Mouse (Mus musculus) stomach, postnatal 0 days (tissue): ENCODE data around the gene Apba2. TPM values are rescaled to one million over a fixed set of nuclear protein-coding genes. Genes with fewer than 3 reads are reported as not detected.

Experiments
- ATAC-seq: fragments of 200-750 bp; cut with Nextera tagmentation; 2 replicates; pipeline ENCODE4 v1.8.0; 2017; ENCODE audit not compliant: low FRiP score, low TSS enrichment
- DNase-seq: peaks from one replicate; pipeline ENCODE4 v3.0.0-alpha.2; 2016; ENCODE audit warnings: low spot score
- H3K27ac ChIP-seq: fragments of 300-500 bp; sonication (generic); replicated peaks from 2 replicates; pipeline ENCODE4 v1.5.1; 2014; ENCODE audit warnings: mild to moderate bottlenecking, control low read depth
- H3K27me3 ChIP-seq: fragments of 300-500 bp; sonication (generic); 2 replicates; pipeline ENCODE4 v1.6.1; 2014; ENCODE audit warnings: low read length; ENCODE audit not compliant: control insufficient read depth, insufficient read depth
- H3K36me3 ChIP-seq: fragments of 300-500 bp; sonication (generic); 2 replicates; pipeline ENCODE4 v1.6.1; 2014; ENCODE audit warnings: low read length, mixed read lengths; ENCODE audit not compliant: control insufficient read depth, insufficient read depth
- H3K4me1 ChIP-seq: fragments of 300-500 bp; sonication (generic); replicated peaks from 2 replicates; pipeline ENCODE4 v1.6.1; 2014; ENCODE audit warnings: antibody characterized with exemption; ENCODE audit not compliant: control insufficient read depth, insufficient read depth
- H3K4me2 ChIP-seq: fragments of 300-500 bp; sonication (generic); replicated peaks from 2 replicates; pipeline ENCODE4 v1.6.1; 2014; ENCODE audit warnings: low read depth, mild to moderate bottlenecking, control low read depth, moderate library complexity
- H3K4me3 ChIP-seq: fragments of 300-500 bp; sonication (generic); 2 replicates; pipeline ENCODE4 v1.5.1; 2014; ENCODE audit warnings: low read depth, low read length, control low read depth
- H3K9ac ChIP-seq: fragments of 300-500 bp; sonication (generic); 2 replicates; pipeline ENCODE4 v1.6.1; 2014; ENCODE audit warnings: mild to moderate bottlenecking, low read length, control low read depth, mixed read lengths
- H3K9me3 ChIP-seq: fragments of 300-500 bp; sonication (generic); 2 replicates; pipeline ENCODE4 v1.6.1; 2016; ENCODE audit warnings: low read length; ENCODE audit not compliant: control insufficient read depth
- CTCF ChIP-seq: IDR thresholded peaks from 2 replicates; pipeline ENCODE4 v1.5.1; 2016; ENCODE audit warnings: antibody characterized with exemption, low read depth, mild to moderate bottlenecking, moderate library complexity
- EP300 ChIP-seq: optimal IDR thresholded peaks from 2 replicates; pipeline ENCODE3; 2016; ENCODE audit warnings: antibody characterized with exemption
- WGBS: fragments of 180-500 bp; shearing (Covaris S2); extraction: QIAGEN DNeasy Blood & Tissue Kit; methylation state at CpG from one replicate; pipeline ENCODE4 v1.1.7; 2014; 5-methylcytosine and 5-hydroxymethylcytosine counted together
- polyA plus RNA-seq: library from polyadenylated mRNA; unstranded; fragments of >200 nt; fragmentation: Nextera tagmentation; extraction: Ambion mirVana; gene quantifications from 2 replicates; pipeline ENCODE4 v1.2.1, GENCODE M21; 2015

Apba2 gene
- polyA plus RNA-seq, 1 experiment from 2014 or later = 2.6 TPM

GRCm38 (mm10) chr7:64665120-64665519 lies 163.6 kb downstream of the Apba2 start:
- no peak for DNase-seq
- WGBS = 66% methylated on average over 7 of the region's 7 CpGs

GRCm38 (mm10) chr7:64665716-64666298 lies 164.3 kb downstream of the Apba2 start:
- H3K27ac ChIP-seq = no peak overlapping the region
- no peaks in the 10 kb centered on the region for H3K36me3 ChIP-seq
- WGBS = 61% methylated on average over 5 of the region's 5 CpGs
- no peak overlapping the region for H3K4me2 ChIP-seq
- no peak overlapping the region for H3K4me3 ChIP-seq
- H3K27me3 ChIP-seq = no peaks in the 10 kb centered on the region
- no peaks in the 10 kb centered on the region for H3K4me1 ChIP-seq
- DNase-seq (no peak), ATAC-seq (no peak)
- H3K9me3 ChIP-seq = no peaks in the 10 kb centered on the region
- no peak overlapping the region for H3K9ac ChIP-seq
- no peak for TF ChIP-seq CTCF
- TF ChIP-seq EP300 = no peak

More at GRCm38 (mm10) chr7:64665120-64665519, 163.6 kb downstream of the Apba2 start:
- no peaks in the 10 kb centered on the region for H3K4me1 ChIP-seq
- H3K9ac ChIP-seq = no peak overlapping the region
- H3K27ac ChIP-seq = no peak overlapping the region
- TF ChIP-seq CTCF (no peak), EP300 (no peak)
- no peaks in the 10 kb centered on the region for H3K27me3 ChIP-seq
- no peak overlapping the region for H3K4me3 ChIP-seq
- no peaks in the 10 kb centered on the region for H3K36me3 ChIP-seq
- H3K9me3 ChIP-seq = no peaks in the 10 kb centered on the region
- no peak overlapping the region for H3K4me2 ChIP-seq
- ATAC-seq = no peak

- Histone ChIP-seq H3K4me2 (no peak overlapping the region), H3K9me3 (no peaks in the 10 kb centered on the region), H3K27ac (no peak overlapping the region), H3K4me3 (no peak overlapping the region), H3K27me3 (no peaks in the 10 kb centered on the region), H3K9ac (no peak overlapping the region), H3K4me1 (no peaks in the 10 kb centered on the region), H3K36me3 (no peaks in the 10 kb centered on the region)
- ATAC-seq = no peak
- WGBS = 86% methylated on average over 4 of the region's 4 CpGs
- DNase-seq = no peak
- TF ChIP-seq CTCF = no peak
- no peak for TF ChIP-seq EP300
Observed at GRCm38 (mm10) chr7:64667959-64668358, 166.5 kb downstream of the Apba2 start.

DNA sequence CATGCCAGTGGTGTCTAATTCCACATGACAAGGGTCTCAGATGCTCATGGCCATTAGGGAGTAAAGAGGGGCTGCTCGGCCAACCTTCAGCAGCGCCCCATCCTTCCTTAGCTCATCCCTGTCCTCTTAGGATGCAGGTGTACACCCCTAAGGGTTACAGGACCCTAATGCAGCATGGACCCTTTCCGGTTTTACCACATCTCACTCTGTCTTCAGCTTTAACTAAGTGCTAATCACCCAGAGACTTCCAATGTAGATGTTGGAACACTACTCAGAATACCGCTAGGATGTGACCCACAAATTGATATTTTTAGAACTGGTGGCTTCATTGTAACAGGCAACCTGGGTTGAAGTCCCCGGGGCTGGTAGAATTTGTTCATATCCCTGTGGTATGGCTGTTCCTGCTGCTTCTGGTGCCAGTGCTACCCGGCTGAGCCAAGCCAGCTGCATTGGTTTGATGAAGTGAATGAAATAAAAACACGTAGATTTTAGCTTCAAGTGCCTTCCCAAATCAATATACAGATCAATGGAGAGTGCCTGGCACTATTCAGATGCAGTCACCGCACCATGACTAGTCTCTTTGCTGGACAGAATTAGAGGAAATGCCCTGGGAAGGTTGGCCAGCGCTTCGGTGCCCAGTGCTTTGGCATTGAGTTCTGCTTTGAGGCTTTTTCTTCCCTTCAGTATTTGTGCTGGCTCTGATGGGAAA lies 178.4 kb downstream of the Apba2 start:
- no peaks in the 10 kb centered on the region for H3K4me1 ChIP-seq
- H3K4me3 ChIP-seq = no peak overlapping the region
- no peak overlapping the region for H3K27ac ChIP-seq
- WGBS = 90% methylated on average over 10 of the region's 10 CpGs
- TF ChIP-seq EP300 (no peak), CTCF (no peak)
- H3K27me3 ChIP-seq = no peaks in the 10 kb centered on the region
- H3K9ac ChIP-seq = no peak overlapping the region
- ATAC-seq (no peak), DNase-seq (no peak)
- no peaks in the 10 kb centered on the region for H3K9me3 ChIP-seq
- no peaks in the 10 kb centered on the region for H3K36me3 ChIP-seq
- H3K4me2 ChIP-seq = no peak overlapping the region

DNA sequence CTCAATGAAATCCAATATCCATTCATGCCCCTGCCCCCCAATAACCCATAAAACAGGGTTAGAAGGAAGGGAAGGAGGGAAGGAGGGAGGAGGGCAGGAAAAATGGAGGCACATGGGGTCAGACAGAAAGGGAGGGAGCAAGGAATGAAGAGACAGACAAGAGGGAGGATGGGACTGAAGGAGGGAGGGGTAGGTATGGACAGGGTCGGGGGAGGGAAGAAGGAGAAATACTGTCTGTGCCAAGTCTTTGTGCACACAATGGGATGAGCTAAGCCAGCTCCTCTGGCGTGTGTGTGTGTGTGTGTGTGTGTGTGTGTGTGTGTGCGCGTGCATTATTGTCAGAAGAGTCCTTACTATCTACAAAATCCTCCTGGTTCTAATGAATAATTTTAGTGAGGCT lies 183.4 kb downstream of the Apba2 start:
- no peaks in the 10 kb centered on the region for H3K9me3 ChIP-seq
- no peak for DNase-seq
- no peaks in the 10 kb centered on the region for H3K36me3 ChIP-seq
- 75% methylated on average over 4 of the region's 4 CpGs for WGBS
- no peak overlapping the region for H3K4me2 ChIP-seq
- no peaks in the 10 kb centered on the region for H3K4me1 ChIP-seq
- no peaks in the 10 kb centered on the region for H3K27me3 ChIP-seq
- H3K9ac ChIP-seq = no peak overlapping the region
- TF ChIP-seq EP300 (no peak), CTCF (no peak)
- H3K4me3 ChIP-seq = no peak overlapping the region
- no peak for ATAC-seq
- H3K27ac ChIP-seq = no peak overlapping the region

GRCm38 (mm10) chr7:64688115-64688817 lies 186.8 kb downstream of the Apba2 start:
- Histone ChIP-seq H3K4me2 (no peak overlapping the region), H3K9me3 (no peaks in the 10 kb centered on the region), H3K4me1 (no peaks in the 10 kb centered on the region), H3K27ac (no peak overlapping the region), H3K27me3 (no peaks in the 10 kb centered on the region), H3K36me3 (no peaks in the 10 kb centered on the region), H3K4me3 (no peak overlapping the region), H3K9ac (no peak overlapping the region)
- no peak for ATAC-seq
- WGBS = 60% methylated on average over 14 of the region's 14 CpGs
- TF ChIP-seq CTCF (no peak), EP300 (no peak)
- DNase-seq = no peak
